Mouse (Mus musculus) midbrain, embryonic 14.5 days (tissue): ENCODE data around the gene Ncf2. TPM values are rescaled to one million over a fixed set of nuclear protein-coding genes. Genes with fewer than 3 reads are reported as not detected.

ENCODE experiments used
- ATAC-seq: fragments of 200-750 bp; cut with Nextera tagmentation; 2 replicates; pipeline ENCODE4 v1.8.0; 2017; ENCODE audit warnings: moderate number of reproducible peaks, moderate library complexity; ENCODE audit not compliant: low FRiP score, low TSS enrichment
- DNase-seq: peaks from one replicate; pipeline ENCODE4 v3.0.0-alpha.2; 2015
- H3K27ac ChIP-seq: fragments of 300-500 bp; sonication (generic); replicated peaks from 2 replicates; pipeline ENCODE4 v1.5.1; 2014; ENCODE audit warnings: mild to moderate bottlenecking, low read depth, low read length, moderate library complexity
- H3K27me3 ChIP-seq: fragments of 300-500 bp; sonication (generic); 2 replicates; pipeline ENCODE4 v1.6.1; 2014; ENCODE audit warnings: low read length, control low read depth, mixed read lengths; ENCODE audit not compliant: control insufficient read depth, insufficient read depth
- H3K36me3 ChIP-seq: fragments of 300-500 bp; sonication (generic); 2 replicates; pipeline ENCODE4 v1.6.1; 2014; ENCODE audit warnings: low read length, control low read depth; ENCODE audit not compliant: control insufficient read depth, insufficient read depth
- H3K4me1 ChIP-seq: fragments of 300-500 bp; sonication (generic); 2 replicates; pipeline ENCODE4 v1.6.1; 2014; ENCODE audit warnings: mild to moderate bottlenecking, antibody characterized with exemption, low read length, control low read depth; ENCODE audit not compliant: control insufficient read depth, insufficient read depth
- H3K4me2 ChIP-seq: fragments of 300-500 bp; sonication (generic); 2 replicates; pipeline ENCODE4 v1.6.1; 2014; ENCODE audit warnings: mild to moderate bottlenecking, low read length, moderate library complexity
- H3K4me3 ChIP-seq: fragments of 300-500 bp; sonication (generic); replicated peaks from 2 replicates; pipeline ENCODE4 v1.5.1; 2014; ENCODE audit warnings: low read depth, low read length
- H3K9ac ChIP-seq: fragments of 300-500 bp; sonication (generic); replicated peaks from 2 replicates; pipeline ENCODE4 v1.6.1; 2014; ENCODE audit warnings: mild to moderate bottlenecking, low read length, moderate library complexity
- H3K9me3 ChIP-seq: fragments of 300-500 bp; sonication (generic); 2 replicates; pipeline ENCODE4 v1.6.1; 2016; ENCODE audit warnings: low read length, control low read depth, mixed read lengths; ENCODE audit not compliant: control insufficient read depth
- WGBS: fragments of 180-500 bp; shearing (Covaris S2); extraction: QIAGEN DNeasy Blood & Tissue Kit; methylation state at CpG from one replicate; pipeline ENCODE4 v1.1.7; 2014; 5-methylcytosine and 5-hydroxymethylcytosine counted together
- polyA plus RNA-seq: library from polyadenylated mRNA; unstranded; fragments of >200 nt; fragmentation: Nextera tagmentation; extraction: Ambion mirVana; gene quantifications from 2 replicates; pipeline ENCODE4 v1.2.1, GENCODE M21; 2014

The Ncf2 gene
- polyA plus RNA-seq, 1 experiment from 2014 or later = 3.4 TPM

GRCm38 (mm10) chr1:152792736-152793494, 7.1 kb upstream of the Ncf2 start:
- H3K27ac ChIP-seq = no peak overlapping the region
- no peak for DNase-seq
- ATAC-seq = no peak
- H3K4me1 ChIP-seq = peaks cover 11% of the 10 kb centered on the region; the same call in 1 of the 2 replicates
- H3K9ac ChIP-seq = no peak overlapping the region
- WGBS = 16% methylated on average over 12 of the region's 12 CpGs
- no peak overlapping the region for H3K4me3 ChIP-seq
- no peak overlapping the region for H3K4me2 ChIP-seq
- H3K27me3 ChIP-seq = no peaks in the 10 kb centered on the region
- no peaks in the 10 kb centered on the region for H3K36me3 ChIP-seq
- no peaks in the 10 kb centered on the region for H3K9me3 ChIP-seq

GRCm38 (mm10) chr1:152793495-152794130, 6.4 kb upstream of the Ncf2 start:
- no peaks in the 10 kb centered on the region for H3K9me3 ChIP-seq
- no peaks in the 10 kb centered on the region for H3K27me3 ChIP-seq
- 36% methylated on average over 6 of the region's 6 CpGs for WGBS
- H3K4me3 ChIP-seq = no peak overlapping the region
- H3K9ac ChIP-seq = no peak overlapping the region
- no peak for DNase-seq
- no peaks in the 10 kb centered on the region for H3K36me3 ChIP-seq
- H3K4me2 ChIP-seq = no peak overlapping the region
- H3K4me1 ChIP-seq = peaks cover 11% of the 10 kb centered on the region; the same call in 1 of the 2 replicates
- ATAC-seq = no peak
- H3K27ac ChIP-seq = no peak overlapping the region

GRCm38 (mm10) chr1:152795688-152796255, 4.2 kb upstream of the Ncf2 start:
- no peaks in the 10 kb centered on the region for H3K9me3 ChIP-seq
- no peaks in the 10 kb centered on the region for H3K36me3 ChIP-seq
- ATAC-seq = no peak
- H3K4me3 ChIP-seq = no peak overlapping the region
- H3K4me1 ChIP-seq = peaks cover 14% of the 10 kb centered on the region; the same call in 1 of the 2 replicates
- no peaks in the 10 kb centered on the region for H3K27me3 ChIP-seq
- no peak for DNase-seq
- H3K4me2 ChIP-seq = no peak overlapping the region
- no peak overlapping the region for H3K27ac ChIP-seq
- H3K9ac ChIP-seq = no peak overlapping the region
- 69% methylated on average over 8 of the region's 8 CpGs for WGBS

GRCm38 (mm10) chr1:152796683-152797263, 3.2 kb upstream of the Ncf2 start:
- no peak for ATAC-seq
- Histone ChIP-seq H3K27ac (no peak overlapping the region), H3K27me3 (no peaks in the 10 kb centered on the region), H3K4me1 (peaks cover 14% of the 10 kb centered on the region; the same call in 1 of the 2 replicates), H3K4me3 (no peak overlapping the region), H3K9ac (no peak overlapping the region), H3K9me3 (no peaks in the 10 kb centered on the region), H3K4me2 (no peak overlapping the region), H3K36me3 (no peaks in the 10 kb centered on the region)
- WGBS = 84% methylated on average over 8 of the region's 8 CpGs
- DNase-seq = no peak

GRCm38 (mm10) chr1:152798125-152798524, 1.9 kb upstream of the Ncf2 start:
- Histone ChIP-seq H3K36me3 (no peaks in the 10 kb centered on the region), H3K4me3 (no peak overlapping the region), H3K9ac (no peak overlapping the region), H3K4me2 (no peak overlapping the region), H3K9me3 (no peaks in the 10 kb centered on the region), H3K27me3 (no peaks in the 10 kb centered on the region), H3K27ac (no peak overlapping the region), H3K4me1 (0 out of 2 replicates have a peak, but pooled peaks cover 8% of the 10 kb centered on the region)
- DNase-seq (no peak), ATAC-seq (no peak)
- 87% methylated on average over 9 of the region's 9 CpGs for WGBS

GRCm38 (mm10) chr1:152800633-152801176, 711 bp downstream of the Ncf2 start:
- no peak overlapping the region for H3K4me3 ChIP-seq
- WGBS = 88% methylated on average over 13 of the region's 13 CpGs
- H3K27me3 ChIP-seq = no peaks in the 10 kb centered on the region
- no peak overlapping the region for H3K4me2 ChIP-seq
- ATAC-seq (no peak), DNase-seq (no peak)
- no peak overlapping the region for H3K27ac ChIP-seq
- no peaks in the 10 kb centered on the region for H3K9me3 ChIP-seq
- 0 out of 2 replicates have a peak, but pooled peaks cover 3% of the 10 kb centered on the region for H3K4me1 ChIP-seq
- no peaks in the 10 kb centered on the region for H3K36me3 ChIP-seq
- H3K9ac ChIP-seq = no peak overlapping the region

GRCm38 (mm10) chr1:152804907-152805306, 4.9 kb downstream of the Ncf2 start:
- H3K9me3 ChIP-seq = no peaks in the 10 kb centered on the region
- DNase-seq (no peak), ATAC-seq (no peak)
- H3K4me1 ChIP-seq = no peaks in the 10 kb centered on the region
- 86% methylated on average over 6 of the region's 6 CpGs for WGBS
- H3K4me3 ChIP-seq = no peak overlapping the region
- no peaks in the 10 kb centered on the region for H3K36me3 ChIP-seq
- H3K9ac ChIP-seq = no peak overlapping the region
- H3K27me3 ChIP-seq = no peaks in the 10 kb centered on the region
- no peak overlapping the region for H3K27ac ChIP-seq
- H3K4me2 ChIP-seq = no peak overlapping the region

GRCm38 (mm10) chr1:152807619-152808391, 7.8 kb downstream of the Ncf2 start:
- H3K4me3 ChIP-seq = no peak overlapping the region
- H3K4me2 ChIP-seq = no peak overlapping the region
- DNase-seq (no peak), ATAC-seq (no peak)
- H3K9me3 ChIP-seq = no peaks in the 10 kb centered on the region
- H3K27ac ChIP-seq = no peak overlapping the region
- H3K9ac ChIP-seq = no peak overlapping the region
- H3K36me3 ChIP-seq = no peaks in the 10 kb centered on the region
- H3K27me3 ChIP-seq = no peaks in the 10 kb centered on the region
- no peaks in the 10 kb centered on the region for H3K4me1 ChIP-seq
- 89% methylated on average over 18 of the region's 18 CpGs for WGBS
